Mouse (Mus musculus): ENCODE data around the gene D630023F18Rik.

GRCm38 (mm10) chr1:65109756-65110435 lies 13.1 kb downstream of the D630023F18Rik start:
- TF ChIP-seq CTCF (IDR thresholded peaks at IDR 0.05 in 2 of 3, conservative IDR thresholded peaks at IDR 0.05 in 1 of 3; ENCODE audit: control insufficient read depth in 1 of 3, insufficient read depth in 1 of 3, low read depth in 2 of 3, low read length in 3 of 3, poor library complexity in 1 of 3, severe bottlenecking in 1 of 3) (no peak), RCOR1 (IDR thresholded peaks at IDR 0.05; ENCODE audit: low read depth, low read length) (no peak), POLR2A (IDR thresholded peaks at IDR 0.05; ENCODE audit: control insufficient read depth in 1 of 2, insufficient read depth in 1 of 2, low read depth in 1 of 2, low read length in 2 of 2, poor library complexity in 1 of 2) (no peak), NELFE (IDR thresholded peaks at IDR 0.05; ENCODE audit: low read depth, low read length) (no peak), EP300 (IDR thresholded peaks at IDR 0.05; ENCODE audit: low read depth in 1 of 2, low read length in 2 of 2) (no peak), ETS1 (IDR thresholded peaks at IDR 0.05; ENCODE audit: low read depth, low read length) (no peak), ZC3H11A (IDR thresholded peaks at IDR 0.05; ENCODE audit: low read depth, low read length) (no peak), MAZ (IDR thresholded peaks at IDR 0.05; ENCODE audit: low read depth, low read length) (no peak), CHD2 (IDR thresholded peaks at IDR 0.05; ENCODE audit: low read length) (no peak)
